Mouse (Mus musculus): ENCODE measurements around the gene Rnf19b.

Rnf19b gene

GRCm38 (mm10) chr4:129067638-129068415 is 9.8 kb downstream of the Rnf19b start:
- CTCF ChIA-PET, result interaction anchor here (0.6 kb wide), 1 partner anchor 13 kb away, joined by 3 read pairs; no protein-coding TSS in a partner anchor

- CTCF ChIA-PET, result no interaction called here
These were observed 10.8 kb downstream of the Rnf19b start for GRCm38 (mm10) chr4:129068848-129069247.

- CTCF ChIA-PET, result interaction anchor here (0.6 kb wide), 1 partner anchor 39 kb away, joined by 3 read pairs; no protein-coding TSS in a partner anchor
These were observed 21.1 kb downstream of the Rnf19b start for GRCm38 (mm10) chr4:129079126-129079525.

GRCm38 (mm10) chr4:129081041-129081440 is 23.0 kb downstream of the Rnf19b start:
- CTCF ChIA-PET, result interaction anchor here (0.6 kb wide), 1 partner anchor 41 kb away, joined by 3 read pairs; no protein-coding TSS in a partner anchor

- CTCF ChIA-PET, result no interaction called here
These were observed 23.4 kb downstream of the Rnf19b start for GRCm38 (mm10) chr4:129081512-129081911.

- CTCF ChIA-PET, result no interaction called here
These were observed 23.9 kb downstream of the Rnf19b start for GRCm38 (mm10) chr4:129081939-129082338.

- CTCF ChIA-PET, result interaction anchor here (1.0 to 1.4 kb wide), 5 partner anchors 11 to 125 kb away, joined by 3 to 6 read pairs (median 4); no protein-coding TSS in a partner anchor
These were observed 24.5 kb downstream of the Rnf19b start for GRCm38 (mm10) chr4:129082379-129083115.

- CTCF ChIA-PET, result no interaction called here
These were observed 26.8 kb downstream of the Rnf19b start for GRCm38 (mm10) chr4:129084896-129085295.

GRCm38 (mm10) chr4:129086078-129086477 is 28.0 kb downstream of the Rnf19b start:
- CTCF ChIA-PET, result interaction anchor here (0.6 to 3.2 kb wide), 2 partner anchors 116 to 179 kb away, joined by 3 to 11 read pairs; no protein-coding TSS in a partner anchor

- CTCF ChIA-PET, result interaction anchor here (0.7 to 3.2 kb wide), 2 partner anchors 15 to 117 kb away, joined by 3 to 11 read pairs; no protein-coding TSS in a partner anchor
These were observed 29.8 kb downstream of the Rnf19b start for GRCm38 (mm10) chr4:129087850-129088249.

GRCm38 (mm10) chr4:129095276-129095675 is 37.2 kb downstream of the Rnf19b start:
- CTCF ChIA-PET, result no interaction called here

- CTCF ChIA-PET, result no interaction called here
These were observed 38.9 kb downstream of the Rnf19b start for GRCm38 (mm10) chr4:129097006-129097405.

GRCm38 (mm10) chr4:129102133-129102829 is 44.2 kb downstream of the Rnf19b start:
- CTCF ChIA-PET, result no interaction called here

GRCm38 (mm10) chr4:129105356-129105755 is 47.3 kb downstream of the Rnf19b start, which contains the start of gene Tmem54:
Tmem54 (plus strand) TSS chr4:129105548.
- CTCF ChIA-PET, result no interaction called here

GRCm38 (mm10) chr4:129106073-129106472 is 48.0 kb downstream of the Rnf19b start:
- CTCF ChIA-PET, result no interaction called here

GRCm38 (mm10) chr4:129107348-129107899 is 49.4 kb downstream of the Rnf19b start:
- CTCF ChIA-PET, result no interaction called here

- CTCF ChIA-PET, result no interaction called here
These were observed 50.6 kb downstream of the Rnf19b start for GRCm38 (mm10) chr4:129108624-129109023.

- CTCF ChIA-PET, result interaction anchor here (0.6 kb wide), 1 partner anchor 128 kb away, joined by 3 read pairs; no protein-coding TSS in a partner anchor
These were observed 52.7 kb downstream of the Rnf19b start for GRCm38 (mm10) chr4:129110804-129111203.

GRCm38 (mm10) chr4:129111350-129111749 is 53.3 kb downstream of the Rnf19b start:
- CTCF ChIA-PET, result no interaction called here

GRCm38 (mm10) chr4:129112231-129112630 is 54.2 kb downstream of the Rnf19b start:
- CTCF ChIA-PET, result no interaction called here
